Mouse (Mus musculus): ENCODE measurements around the gene Prrc2b. TPM values are rescaled to one million over a fixed set of nuclear protein-coding genes. Genes with fewer than 3 reads are reported as not detected.
A peak's percentile ranks its signal among the peaks of the same experiment; 100 is the strongest.

Gene Prrc2b
- polyA plus RNA-seq, 1 experiment: 43.5 TPM

DNA sequence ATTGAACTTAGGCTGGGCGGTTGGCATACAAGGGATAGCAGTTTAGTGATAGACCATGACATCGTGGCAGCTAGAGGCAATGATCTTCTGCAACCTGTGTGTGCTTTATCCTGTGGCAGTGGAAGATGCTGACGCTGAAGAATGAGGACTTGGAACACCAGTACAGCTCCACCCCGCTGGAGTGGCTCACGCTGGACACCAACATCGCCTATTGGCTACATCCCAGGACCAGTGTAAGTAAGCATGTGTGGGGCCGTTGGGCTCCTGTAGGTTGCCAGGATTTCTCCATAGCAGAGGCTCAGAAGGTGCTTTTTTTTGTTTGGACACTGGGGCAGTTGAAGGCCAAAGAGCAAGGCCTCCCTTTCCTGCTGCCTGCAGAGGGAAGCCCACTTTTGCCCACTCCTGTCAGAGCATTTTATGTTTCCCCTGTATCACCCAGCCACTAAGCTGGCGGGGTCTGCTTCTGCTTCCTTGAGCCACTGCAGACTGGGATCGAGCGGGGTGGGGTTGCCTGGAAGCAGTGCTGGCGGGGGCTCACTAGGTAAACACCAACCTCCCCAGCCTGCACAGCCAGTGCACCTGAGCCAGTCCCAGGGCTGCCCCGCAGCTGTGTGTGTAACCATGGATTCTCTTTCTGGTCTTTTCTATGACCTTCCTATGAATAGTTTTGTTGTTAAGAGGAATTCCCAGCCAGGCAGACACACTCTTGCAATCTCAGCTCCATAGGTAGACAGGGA is 101.1 kb downstream of the Prrc2b start:
- peak; percentile 58 for DNase-seq
- no peak overlapping the region for H3K4me3 ChIP-seq (ENCODE audit: insufficient read depth, low read depth, low read length)
- no peak overlapping the region for H3K27ac ChIP-seq (ENCODE audit: insufficient read depth, low read depth, low read length)
- WGBS: 72% methylated on average over 12 of the region's 12 CpGs
- no peaks in the 10 kb centered on the region for H3K27me3 ChIP-seq (replicated peaks; ENCODE audit: control insufficient read depth, insufficient read depth, low read length)
- H3K36me3 ChIP-seq (ENCODE audit: control insufficient read depth, insufficient read depth, low read length): no peaks in the 10 kb centered on the region; the same call in 1 of the 2 replicates
- no peak for TF ChIP-seq POLR2A (IDR thresholded peaks at IDR 0.05; ENCODE audit: low read depth, low read length)
- TF ChIP-seq CTCF (conservative IDR thresholded peaks at IDR 0.05; ENCODE audit: insufficient read depth, insufficient read length, low read depth, low read length): no peak
- H3K4me1 ChIP-seq (ENCODE audit: control insufficient read depth, insufficient read depth, low read length): no peaks in the 10 kb centered on the region

DNA sequence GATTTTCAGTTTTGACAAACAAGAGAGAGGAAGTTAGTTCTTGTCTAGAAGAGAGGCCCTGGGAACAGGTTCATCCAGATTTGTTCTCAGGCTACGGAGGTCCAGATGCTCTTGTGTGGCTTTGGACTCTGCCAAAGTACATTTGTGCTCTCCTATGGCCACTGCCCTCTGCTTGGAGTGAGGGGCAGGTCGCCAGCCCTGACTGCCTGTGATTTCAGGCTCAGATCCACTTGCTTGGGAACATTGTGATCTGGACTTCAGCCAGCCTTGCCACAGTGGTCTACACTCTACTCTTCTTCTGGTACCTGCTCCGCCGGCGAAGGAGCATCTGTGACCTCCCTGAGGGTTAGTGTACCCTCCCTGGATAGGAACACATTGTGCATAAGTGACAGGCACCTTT is 101.8 kb downstream of the Prrc2b start:
- DNase-seq: no peak
- Histone ChIP-seq H3K4me3 (ENCODE audit: insufficient read depth, low read depth, low read length) (no peak overlapping the region), H3K36me3 (ENCODE audit: control insufficient read depth, insufficient read depth, low read length) (0 out of 2 replicates have a peak, but pooled peaks cover 2% of the 10 kb centered on the region), H3K27ac (ENCODE audit: insufficient read depth, low read depth, low read length) (no peak overlapping the region), H3K27me3 (replicated peaks; ENCODE audit: control insufficient read depth, insufficient read depth, low read length) (no peaks in the 10 kb centered on the region), H3K4me1 (ENCODE audit: control insufficient read depth, insufficient read depth, low read length) (no peaks in the 10 kb centered on the region)
- 79% methylated on average over 5 of the region's 5 CpGs for WGBS
- TF ChIP-seq POLR2A (IDR thresholded peaks at IDR 0.05; ENCODE audit: low read depth, low read length) (no peak), CTCF (conservative IDR thresholded peaks at IDR 0.05; ENCODE audit: insufficient read depth, insufficient read length, low read depth, low read length) (no peak)

- H3K36me3 ChIP-seq (ENCODE audit: control insufficient read depth, insufficient read depth, low read length): 0 out of 2 replicates have a peak, but pooled peaks cover 4% of the 10 kb centered on the region
- TF ChIP-seq CTCF (conservative IDR thresholded peaks at IDR 0.05; ENCODE audit: insufficient read depth, insufficient read length, low read depth, low read length) (no peak), POLR2A (IDR thresholded peaks at IDR 0.05; ENCODE audit: low read depth, low read length) (no peak)
- WGBS: 73% methylated on average over 1 of the region's 1 CpGs
- H3K27ac ChIP-seq (ENCODE audit: insufficient read depth, low read depth, low read length): no peak overlapping the region
- no peaks in the 10 kb centered on the region; the same call in 1 of the 2 replicates for H3K4me1 ChIP-seq (ENCODE audit: control insufficient read depth, insufficient read depth, low read length)
- no peak overlapping the region for H3K4me3 ChIP-seq (ENCODE audit: insufficient read depth, low read depth, low read length)
- no peaks in the 10 kb centered on the region for H3K27me3 ChIP-seq (replicated peaks; ENCODE audit: control insufficient read depth, insufficient read depth, low read length)
- DNase-seq: no peak
Observed at GRCm38 (mm10) chr2:32253352-32253751, 102.5 kb downstream of the Prrc2b start.

DNA sequence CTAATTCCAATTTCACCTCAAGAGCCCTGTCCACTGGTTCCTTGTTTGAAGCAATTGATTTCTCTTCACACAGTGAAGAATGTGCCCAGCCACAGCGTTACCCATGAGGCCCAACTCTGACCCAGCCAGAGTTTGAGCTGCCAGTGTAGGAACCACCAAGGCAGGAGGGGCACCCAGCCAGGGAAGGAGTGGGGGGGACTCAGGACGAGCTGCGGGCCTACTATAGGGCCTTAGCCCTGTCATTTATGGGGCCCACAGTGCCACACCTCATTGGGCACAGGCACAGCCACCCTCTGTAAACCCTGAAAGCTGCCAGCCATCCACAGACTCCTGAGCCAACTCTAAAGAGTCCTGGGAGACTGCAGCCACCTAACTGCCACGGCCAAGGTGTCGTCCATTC is 103.7 kb downstream of the Prrc2b start:
- 0 out of 2 replicates have a peak, but pooled peaks cover 4% of the 10 kb centered on the region for H3K36me3 ChIP-seq (ENCODE audit: control insufficient read depth, insufficient read depth, low read length)
- DNase-seq: no peak
- WGBS: 76% methylated on average over 5 of the region's 5 CpGs
- peaks cover 3% of the 10 kb centered on the region; the same call in 1 of the 2 replicates for H3K4me1 ChIP-seq (ENCODE audit: control insufficient read depth, insufficient read depth, low read length)
- no peak overlapping the region for H3K27ac ChIP-seq (ENCODE audit: insufficient read depth, low read depth, low read length)
- H3K4me3 ChIP-seq (ENCODE audit: insufficient read depth, low read depth, low read length): no peak overlapping the region
- no peaks in the 10 kb centered on the region for H3K27me3 ChIP-seq (replicated peaks; ENCODE audit: control insufficient read depth, insufficient read depth, low read length)
- TF ChIP-seq POLR2A (IDR thresholded peaks at IDR 0.05; ENCODE audit: low read depth, low read length) (no peak), CTCF (conservative IDR thresholded peaks at IDR 0.05; ENCODE audit: insufficient read depth, insufficient read length, low read depth, low read length) (no peak)

DNA sequence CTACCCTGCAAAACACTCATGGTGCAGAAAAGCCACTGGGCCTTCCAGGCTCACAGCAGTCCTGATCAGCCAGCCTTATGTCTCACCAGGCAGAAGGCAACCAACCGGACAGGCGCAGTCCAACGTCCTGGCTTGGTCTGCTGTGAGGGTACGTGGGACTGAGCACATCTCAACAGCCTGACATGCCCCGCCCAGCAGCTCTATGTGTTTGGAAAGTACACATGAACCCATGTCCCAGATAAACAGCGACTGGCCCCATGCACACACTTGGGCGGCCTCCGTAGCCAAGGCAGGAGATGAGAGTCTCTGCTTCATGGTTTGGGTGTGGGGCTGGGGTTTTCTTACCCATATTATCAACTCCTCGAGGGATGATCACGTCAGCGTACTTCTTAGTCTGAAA is 105.4 kb downstream of the Prrc2b start:
- Histone ChIP-seq H3K4me3 (ENCODE audit: insufficient read depth, low read depth, low read length) (no peak overlapping the region), H3K36me3 (ENCODE audit: control insufficient read depth, insufficient read depth, low read length) (0 out of 2 replicates have a peak, but pooled peaks cover 4% of the 10 kb centered on the region), H3K4me1 (ENCODE audit: control insufficient read depth, insufficient read depth, low read length) (peaks cover 3% of the 10 kb centered on the region; the same call in 1 of the 2 replicates), H3K27me3 (replicated peaks; ENCODE audit: control insufficient read depth, insufficient read depth, low read length) (no peaks in the 10 kb centered on the region), H3K27ac (ENCODE audit: insufficient read depth, low read depth, low read length) (no peak overlapping the region)
- no peak for DNase-seq
- 91% methylated on average over 11 of the region's 11 CpGs for WGBS
- TF ChIP-seq CTCF (conservative IDR thresholded peaks at IDR 0.05; ENCODE audit: insufficient read depth, insufficient read length, low read depth, low read length) (no peak), POLR2A (IDR thresholded peaks at IDR 0.05; ENCODE audit: low read depth, low read length) (no peak)

DNA sequence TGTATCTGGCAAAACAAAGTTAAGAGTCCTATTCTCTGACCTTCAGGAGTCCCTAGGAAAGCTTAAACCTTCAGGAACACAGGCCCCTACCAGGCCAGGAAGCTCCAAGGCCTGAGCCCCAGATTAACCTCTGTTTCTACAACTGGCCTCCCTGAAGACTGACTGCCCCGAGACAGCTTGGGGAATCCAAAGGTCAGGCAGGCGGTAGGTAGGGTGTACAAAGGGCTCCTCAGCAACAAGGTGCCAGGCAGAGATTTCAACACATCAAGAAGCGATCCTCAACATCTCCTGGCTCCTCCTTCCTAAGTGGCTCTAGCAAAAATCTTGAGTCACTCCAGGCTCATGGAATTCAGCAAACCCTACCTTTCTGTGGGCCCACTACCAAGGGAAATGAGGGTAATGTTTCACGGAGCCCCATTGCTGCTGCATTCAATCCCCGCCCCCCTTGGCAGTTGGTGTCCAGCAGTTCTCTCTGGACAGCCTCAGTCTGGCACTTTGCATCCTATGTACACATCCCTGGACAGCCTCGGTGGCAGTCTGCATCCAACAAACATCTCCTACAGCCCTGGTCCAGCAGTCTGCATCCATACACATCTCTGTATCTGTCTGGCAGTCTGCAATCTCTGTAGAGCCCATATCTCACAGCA is 108.1 kb downstream of the Prrc2b start:
- Histone ChIP-seq H3K4me1 (ENCODE audit: control insufficient read depth, insufficient read depth, low read length) (peaks cover 3% of the 10 kb centered on the region; the same call in 1 of the 2 replicates), H3K27ac (ENCODE audit: insufficient read depth, low read depth, low read length) (peak overlapping the region; percentile 80), H3K27me3 (replicated peaks; ENCODE audit: control insufficient read depth, insufficient read depth, low read length) (no peaks in the 10 kb centered on the region), H3K4me3 (ENCODE audit: insufficient read depth, low read depth, low read length) (peak overlapping the region; percentile 67), H3K36me3 (ENCODE audit: control insufficient read depth, insufficient read depth, low read length) (0 out of 2 replicates have a peak, but pooled peaks cover 4% of the 10 kb centered on the region)
- WGBS: 30% methylated on average over 6 of the region's 6 CpGs
- TF ChIP-seq CTCF (conservative IDR thresholded peaks at IDR 0.05; ENCODE audit: insufficient read depth, insufficient read length, low read depth, low read length) (no peak), POLR2A (IDR thresholded peaks at IDR 0.05; ENCODE audit: low read depth, low read length) (no peak)
- peak; percentile 87 for DNase-seq

All from kidney, adult 2 months (tissue).